Mouse (Mus musculus): ENCODE measurements around the gene Tmprss7.

Gene Tmprss7

GRCm38 (mm10) chr16:45685295-45685694, 8.2 kb downstream of the Tmprss7 start:
- DNase-seq = peak; percentile 49

DNA sequence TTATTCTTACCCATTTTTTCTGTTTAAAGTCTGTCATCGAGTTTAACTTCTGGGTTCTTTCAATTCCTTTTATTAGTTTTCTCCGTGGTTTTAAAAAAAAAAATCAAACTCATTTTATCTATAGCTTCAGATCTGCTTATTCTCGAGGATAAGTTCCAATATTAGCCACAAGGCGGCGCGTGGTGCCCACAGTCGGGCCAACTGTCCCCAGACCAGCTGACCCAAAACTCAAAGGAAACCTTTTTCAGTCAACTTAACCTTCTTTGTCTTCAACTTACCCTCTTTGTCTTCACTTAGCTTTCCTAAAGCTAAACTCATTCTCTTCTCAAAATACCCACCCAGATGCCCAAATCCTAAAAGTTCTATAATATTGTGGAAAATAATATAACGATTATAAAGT, 8.6 kb downstream of the Tmprss7 start:
- peak; percentile 46 for DNase-seq

DNA sequence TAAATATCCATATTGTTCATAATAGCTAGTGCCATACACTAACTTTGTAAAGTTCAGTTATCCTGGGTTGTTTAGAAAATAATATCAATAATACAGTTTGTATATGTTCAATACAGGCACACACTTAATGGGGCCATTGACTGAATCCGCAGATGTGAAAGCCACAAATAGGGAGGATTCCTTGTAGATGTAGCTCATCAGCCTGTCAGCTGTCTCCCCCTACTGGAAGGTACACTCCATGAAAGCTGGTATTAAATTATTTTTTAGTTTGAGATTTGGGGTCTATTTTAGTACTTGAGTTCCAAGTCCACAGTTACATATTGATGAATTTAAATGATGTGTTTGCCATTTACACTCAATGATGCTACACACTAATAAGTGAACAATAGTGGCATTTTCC, 17.0 kb downstream of the Tmprss7 start:
- no peak for DNase-seq

DNA sequence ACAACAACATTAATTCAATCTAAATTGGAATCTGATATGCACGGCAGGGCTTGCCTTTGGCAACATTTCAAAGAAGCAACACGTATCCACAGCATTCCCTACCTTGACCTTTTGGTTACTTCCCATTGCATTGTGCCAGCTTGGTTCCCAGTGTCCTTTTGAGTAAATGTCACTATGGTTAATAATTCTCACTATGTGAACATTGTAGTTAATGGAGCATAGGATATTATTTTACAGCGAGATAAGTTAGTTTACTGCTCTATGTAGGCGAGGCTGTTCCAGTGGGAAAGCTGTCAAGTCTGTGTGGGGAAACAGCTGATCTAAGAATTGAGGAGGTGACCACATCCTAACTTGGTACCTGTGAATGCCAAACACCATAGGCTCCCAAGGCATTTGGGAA, 23.5 kb downstream of the Tmprss7 start:
- no peak for DNase-seq

DNA sequence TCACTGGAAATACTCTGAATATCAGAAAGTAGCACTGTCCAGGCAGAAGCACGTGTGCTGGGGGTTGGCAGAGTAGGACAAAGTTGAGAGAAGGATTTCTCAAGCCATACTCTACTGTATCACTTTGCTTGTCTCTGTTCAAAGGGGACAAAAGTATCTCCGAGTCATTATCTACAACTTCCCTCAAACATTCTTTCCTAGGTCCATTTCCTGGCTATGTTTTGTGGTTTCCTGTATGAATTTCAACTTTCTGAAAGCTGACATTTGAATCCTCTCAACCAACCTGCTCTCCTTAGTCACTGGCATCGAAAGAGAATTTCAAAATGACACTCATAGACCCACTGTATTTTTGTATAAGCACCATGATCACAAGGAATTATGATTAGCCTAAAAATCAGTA, 25.3 kb downstream of the Tmprss7 start:
- DNase-seq = no peak

DNA sequence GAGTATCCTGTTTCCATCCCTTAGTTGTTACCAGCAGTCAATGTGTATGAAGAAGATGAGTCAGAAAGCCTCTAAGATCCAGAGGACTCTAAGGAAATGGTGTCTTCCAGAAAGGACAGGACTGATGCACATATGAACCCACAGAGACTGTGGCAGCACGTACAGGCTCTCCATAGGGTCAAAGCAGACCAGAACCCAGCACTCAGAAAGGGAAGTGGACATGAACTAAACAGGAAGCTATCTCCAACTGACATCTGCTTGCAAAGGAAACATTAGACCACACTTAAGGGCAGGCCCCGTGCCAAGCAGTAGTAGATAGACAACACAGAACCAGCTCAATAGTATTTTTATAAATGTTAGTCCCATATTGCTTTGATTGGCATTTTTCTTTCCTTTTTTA, 27.3 kb downstream of the Tmprss7 start:
- DNase-seq = no peak

- DNase-seq = no peak
These were observed 31.1 kb downstream of the Tmprss7 start for GRCm38 (mm10) chr16:45662381-45662780.

- DNase-seq = peak; percentile 71
These were observed 33.9 kb downstream of the Tmprss7 start for GRCm38 (mm10) chr16:45659596-45659995.

DNA sequence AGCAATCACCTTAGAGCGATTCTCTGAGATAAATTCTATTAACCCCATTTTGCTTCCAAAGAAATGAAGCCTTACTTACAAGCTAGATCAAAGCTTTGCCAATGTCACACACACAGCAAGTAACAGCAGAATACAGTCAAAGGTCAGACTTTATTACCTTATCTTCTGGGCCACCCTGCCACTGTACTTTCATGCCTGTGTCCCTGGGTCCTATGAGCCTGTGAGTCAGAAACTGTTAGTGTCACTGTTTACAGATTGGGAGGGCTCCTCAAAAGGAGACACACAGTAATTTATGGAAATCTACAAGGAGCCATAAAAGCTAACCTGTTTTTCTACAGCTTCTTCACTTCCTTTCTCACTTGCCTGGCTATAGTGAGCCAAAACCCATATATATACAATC, 35.2 kb downstream of the Tmprss7 start:
- DNase-seq = no peak

GRCm38 (mm10) chr16:45657574-45658159, 35.8 kb downstream of the Tmprss7 start:
- DNase-seq = no peak

DNA sequence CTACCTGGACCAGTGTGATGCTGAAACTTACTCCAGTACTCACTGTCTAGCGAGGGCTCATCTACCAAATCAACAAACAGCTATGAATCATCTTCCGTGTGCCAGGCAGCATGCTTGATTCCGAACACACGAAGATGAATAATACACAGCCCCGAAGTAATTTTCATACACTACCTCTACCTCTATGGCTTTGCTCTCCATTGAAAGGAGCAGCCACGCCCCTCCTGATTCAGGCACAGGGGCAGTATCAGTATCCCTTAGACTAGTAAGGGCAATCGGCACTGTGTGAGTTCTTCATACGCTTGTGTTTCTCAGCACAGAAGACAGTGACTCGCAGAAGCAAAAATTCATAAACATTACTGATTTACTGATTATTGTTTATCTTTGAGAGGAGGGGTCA, 39.0 kb downstream of the Tmprss7 start:
- DNase-seq = no peak

DNA sequence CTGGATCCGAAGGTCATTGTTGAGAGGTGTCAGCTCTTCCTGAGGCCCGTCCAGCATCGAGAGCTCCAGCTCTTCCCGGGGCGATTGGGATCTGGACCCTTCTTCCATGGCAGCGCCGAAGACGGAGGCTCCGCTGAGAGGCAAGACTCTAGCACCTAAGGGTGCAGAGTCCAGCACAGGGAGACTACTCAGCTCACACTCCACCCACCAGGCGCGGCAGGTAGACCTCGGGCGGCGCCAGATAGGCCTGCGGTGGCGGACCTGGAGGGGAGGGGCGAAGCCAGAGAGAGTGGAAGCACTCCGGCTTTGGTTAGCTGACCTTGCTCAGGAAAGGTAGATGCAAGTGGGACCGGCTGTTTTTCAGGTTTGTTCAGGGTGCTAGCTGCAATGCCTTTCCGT, 39.5 kb downstream of the Tmprss7 start, which contains the start of gene BC016579:
BC016579 (minus strand) TSS at position 135 of the 399 bp plus-strand sequence.
- DNase-seq = no peak

DNA sequence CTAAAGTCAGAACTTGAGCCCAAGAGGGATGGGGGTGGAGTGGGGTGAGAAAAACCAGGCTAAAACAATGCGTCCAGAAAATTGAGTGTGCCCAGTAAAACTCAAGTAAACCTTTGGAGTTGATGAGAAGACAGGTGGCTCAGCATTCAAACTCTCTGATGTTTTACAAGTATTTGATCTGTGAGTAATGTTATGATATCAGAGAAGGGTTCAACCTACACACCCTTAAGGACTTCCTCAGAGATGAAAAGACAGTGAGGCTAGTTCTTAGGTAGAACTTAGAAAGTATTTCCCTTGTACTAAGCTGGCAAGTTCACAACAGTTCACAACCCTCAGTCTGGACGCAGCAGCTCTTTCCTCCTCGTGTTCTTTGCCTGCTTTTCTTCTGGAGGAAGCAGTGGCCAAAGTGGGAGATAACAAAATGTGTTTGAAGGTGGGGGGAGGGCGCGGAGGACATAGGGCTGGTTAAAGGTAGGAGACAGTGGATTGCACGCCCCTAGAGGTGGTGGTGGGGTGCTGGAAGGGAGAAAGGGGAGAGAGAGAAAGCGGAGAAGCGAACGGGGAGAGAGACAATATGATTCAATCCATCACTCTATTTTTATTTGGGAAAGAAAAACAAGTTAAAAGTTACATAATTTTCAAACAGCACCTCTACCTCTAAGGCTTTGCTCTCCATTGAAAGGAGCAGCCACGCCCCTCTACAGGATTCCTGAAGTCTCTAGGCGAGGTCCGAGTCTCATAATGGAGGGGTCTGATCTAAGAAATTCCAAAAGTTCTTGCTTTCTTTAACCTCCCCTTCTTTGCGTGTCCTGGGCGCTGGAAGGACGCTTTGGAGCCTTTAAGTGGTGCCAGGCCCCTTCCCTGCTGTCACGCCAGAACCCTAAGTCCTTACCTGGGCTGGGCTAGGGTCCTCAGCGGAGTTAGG, 40.2 kb downstream of the Tmprss7 start:
- no peak for DNase-seq

GRCm38 (mm10) chr16:45651497-45651896, 42.0 kb downstream of the Tmprss7 start:
- no peak for DNase-seq

DNA sequence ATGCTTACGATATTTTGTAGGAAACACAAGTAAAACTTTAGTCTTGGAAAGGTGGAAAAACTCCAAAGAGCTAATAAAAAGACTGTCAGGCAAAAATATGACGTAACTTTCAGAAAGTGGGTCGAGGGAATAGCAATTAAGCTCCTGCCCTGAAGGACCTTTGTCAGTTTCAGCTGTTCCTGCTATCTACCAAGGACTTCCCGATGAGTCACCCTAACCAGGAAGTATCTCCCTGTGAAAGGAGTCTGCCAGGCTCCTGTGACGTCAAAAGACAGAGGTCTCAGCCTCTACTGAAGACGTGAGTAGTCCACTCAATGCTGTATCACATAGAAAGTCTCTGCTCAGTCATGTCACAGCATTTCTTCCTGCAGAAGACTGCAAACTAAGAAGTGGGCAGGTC, 49.1 kb downstream of the Tmprss7 start:
- DNase-seq = no peak

GRCm38 (mm10) chr16:45643944-45644343, 49.5 kb downstream of the Tmprss7 start:
- no peak for DNase-seq

DNA sequence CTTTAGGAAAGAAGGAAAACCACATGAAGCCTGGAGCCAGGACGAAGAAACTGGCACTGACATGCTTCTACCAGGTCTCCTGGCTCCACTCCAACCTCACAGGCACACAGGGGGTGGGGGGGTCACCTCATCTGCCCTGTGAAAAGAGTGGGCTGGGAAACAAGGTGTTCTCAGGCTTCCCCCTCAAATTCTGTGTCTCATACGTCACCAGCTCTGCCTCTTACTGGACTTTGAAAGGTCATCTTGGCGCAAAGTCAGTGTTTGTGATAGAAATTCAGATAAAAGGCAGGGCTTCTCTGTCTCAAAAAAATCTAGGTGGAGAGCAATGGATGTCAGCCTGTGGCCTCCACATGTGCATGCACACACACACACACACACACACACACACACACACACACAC, 52.2 kb downstream of the Tmprss7 start:
- DNase-seq = no peak

GRCm38 (mm10) chr16:45640070-45640762, 53.2 kb downstream of the Tmprss7 start:
- DNase-seq = no peak

GRCm38 (mm10) chr16:45635826-45636225, 57.6 kb downstream of the Tmprss7 start:
- DNase-seq = no peak

DNA sequence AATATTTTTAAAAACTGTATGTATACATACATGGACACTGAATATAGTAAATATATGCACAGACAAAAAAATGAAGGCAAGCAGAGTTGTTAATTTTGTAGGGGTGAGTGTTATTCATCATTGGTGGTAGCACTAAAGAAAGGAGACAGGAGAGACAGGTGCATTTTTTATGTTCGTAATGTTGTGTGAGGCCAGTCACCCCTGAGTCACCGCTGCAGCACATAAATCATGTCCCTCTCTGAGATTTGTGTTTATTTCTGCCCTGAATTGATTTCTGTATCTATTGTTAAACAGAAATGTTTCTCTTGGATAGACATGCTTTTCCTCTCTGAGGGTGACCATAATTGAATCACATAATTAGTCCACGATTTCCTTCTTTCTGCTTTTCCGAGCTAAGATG, 61.0 kb downstream of the Tmprss7 start:
- no peak for DNase-seq

DNA sequence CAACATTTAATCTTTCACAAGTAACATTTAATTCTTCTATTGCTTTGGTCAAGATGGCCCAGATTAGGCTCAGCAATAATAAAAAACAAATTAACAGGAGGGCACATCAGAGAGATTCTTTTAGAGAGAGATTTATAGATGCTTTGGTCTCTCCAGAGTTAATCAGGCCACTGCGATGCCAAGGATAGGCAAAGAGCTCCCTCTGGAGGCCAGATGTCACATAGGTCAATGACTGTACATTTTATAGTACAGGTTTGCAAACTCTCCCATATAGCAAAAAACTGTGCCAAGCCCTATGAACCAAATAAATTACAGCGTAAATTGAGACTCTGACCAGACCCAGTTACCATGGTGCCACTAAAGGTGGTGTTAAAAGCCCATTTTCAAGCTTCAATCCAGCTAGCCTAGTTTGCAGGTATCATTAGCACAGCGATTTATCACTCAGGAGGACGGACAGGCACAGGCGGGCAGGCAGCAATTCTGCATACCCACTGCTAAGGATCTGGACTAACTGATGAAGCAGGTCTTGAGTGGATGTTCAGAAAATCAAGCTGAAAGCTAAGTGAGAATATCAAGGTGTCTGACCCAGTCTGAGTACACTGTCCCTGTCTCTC, 63.0 kb downstream of the Tmprss7 start:
- peak; percentile 48 for DNase-seq

GRCm38 (mm10) chr16:45629497-45630105, 63.9 kb downstream of the Tmprss7 start:
- DNase-seq = no peak

- DNase-seq = no peak
These were observed 68.1 kb downstream of the Tmprss7 start for GRCm38 (mm10) chr16:45625342-45625741.
